Mouse (Mus musculus) c-Kit-positive CD71-negative TER-119-negative erythroid progenitor cells, embryonic 14.5 days (primary cell): ENCODE measurements around the gene Srl.

Experiments used
- DNase-seq: peaks from one replicate; pipeline ENCODE4 v3.0.0-alpha.2; 2013; ENCODE audit warnings: low read depth

Gene Srl

DNA sequence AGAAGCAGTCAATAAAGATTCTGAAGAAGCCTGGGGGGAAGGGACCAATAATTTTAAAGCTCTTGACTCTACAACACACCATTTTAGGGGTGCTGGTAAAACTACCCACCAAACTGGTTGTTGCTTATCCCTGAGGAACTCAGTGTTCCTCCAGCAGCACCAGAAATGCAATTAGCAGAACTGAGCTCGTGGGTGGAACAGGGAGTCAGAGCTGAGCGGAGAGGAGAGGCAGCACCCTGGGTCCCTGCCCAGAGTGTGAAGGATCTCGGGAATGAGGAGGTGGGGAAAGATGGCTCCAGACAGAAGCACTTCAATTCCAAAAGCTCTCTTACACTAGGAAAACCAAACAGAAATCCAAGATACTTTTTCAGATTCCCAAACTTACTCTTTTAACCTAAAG, 68.9 kb downstream of the Srl start:
- DNase-seq = no peak

DNA sequence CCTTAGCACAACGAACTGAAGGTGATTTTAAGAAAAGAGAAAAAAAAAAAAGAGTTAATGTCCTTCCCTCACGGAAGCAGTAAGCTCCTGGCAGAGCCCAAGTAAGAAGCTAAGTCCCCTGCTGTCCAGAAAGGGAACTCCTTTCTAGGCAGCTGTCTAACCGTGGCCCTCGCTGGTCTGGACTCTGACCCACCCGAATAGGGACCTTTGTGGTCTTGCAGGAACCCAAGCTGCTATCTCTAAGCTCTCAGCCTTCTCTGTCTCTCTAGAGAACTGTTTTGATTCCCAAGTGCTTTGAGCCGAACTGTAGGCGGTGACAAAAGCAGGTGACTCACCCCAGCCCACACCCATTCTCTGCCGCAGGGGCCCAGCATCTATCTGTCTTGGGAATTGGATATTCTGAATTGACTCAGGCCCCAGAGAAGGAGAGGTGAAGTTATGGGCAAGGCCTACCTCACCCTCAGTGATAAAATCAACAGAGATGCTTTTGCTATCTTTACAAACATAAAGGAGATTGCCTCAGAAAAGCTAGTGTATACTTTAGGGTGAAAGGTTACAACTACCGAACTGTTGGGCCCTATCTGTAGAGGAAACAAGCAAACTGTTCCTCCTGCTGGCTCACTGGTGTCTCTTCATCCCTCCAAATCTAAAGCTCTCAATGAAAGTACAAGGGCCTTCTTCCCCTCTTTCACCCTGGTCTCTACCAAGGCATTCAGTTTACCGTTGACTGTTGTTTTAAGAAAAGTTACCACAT, 71.8 kb downstream of the Srl start:
- peak; percentile 25 for DNase-seq

DNA sequence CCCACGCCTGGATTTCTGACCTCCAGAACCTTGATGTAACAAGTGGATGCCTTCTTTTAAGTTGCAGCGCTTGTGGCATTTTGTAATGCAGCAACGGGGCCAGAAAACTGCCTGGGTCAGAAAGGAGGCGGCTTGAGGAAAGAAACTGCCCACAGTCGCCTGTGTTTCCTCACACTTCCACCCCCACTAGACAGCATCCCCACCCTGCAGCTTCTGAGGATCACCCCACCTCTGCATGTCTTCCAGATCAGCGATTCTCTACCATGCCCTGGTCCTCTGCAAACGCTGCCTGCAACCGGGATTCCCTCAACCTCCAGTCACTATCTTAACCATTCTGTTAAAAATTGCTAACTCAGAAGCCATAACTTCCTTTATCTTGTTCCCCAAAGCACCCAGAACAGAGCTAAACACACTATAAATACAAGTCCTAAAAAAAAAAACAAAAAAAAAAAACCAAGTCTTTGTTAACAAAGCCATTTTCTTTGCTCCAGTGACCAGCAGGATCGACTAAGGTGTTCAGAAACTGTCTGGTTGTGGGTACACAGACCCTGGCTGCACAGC, 77.0 kb downstream of the Srl start:
- DNase-seq = no peak

DNA sequence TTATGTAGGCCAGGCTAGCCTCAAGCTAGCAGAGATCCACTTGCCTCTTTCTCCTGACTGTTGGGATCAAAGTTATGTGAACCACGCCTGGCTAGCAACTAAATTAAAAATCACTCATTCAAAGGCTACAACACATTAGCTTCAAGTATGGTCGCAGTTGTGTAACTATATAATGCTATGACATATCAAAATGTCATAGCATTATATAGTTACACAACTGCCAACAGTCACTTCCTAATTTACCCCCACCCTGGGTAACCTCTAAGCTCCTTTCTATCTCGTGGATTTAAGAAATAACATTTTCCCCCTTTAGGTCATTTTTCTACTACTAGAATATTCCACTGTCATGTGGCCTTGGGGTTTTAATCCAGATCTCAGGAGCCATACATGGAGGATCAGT, 83.7 kb downstream of the Srl start:
- DNase-seq = no peak

DNA sequence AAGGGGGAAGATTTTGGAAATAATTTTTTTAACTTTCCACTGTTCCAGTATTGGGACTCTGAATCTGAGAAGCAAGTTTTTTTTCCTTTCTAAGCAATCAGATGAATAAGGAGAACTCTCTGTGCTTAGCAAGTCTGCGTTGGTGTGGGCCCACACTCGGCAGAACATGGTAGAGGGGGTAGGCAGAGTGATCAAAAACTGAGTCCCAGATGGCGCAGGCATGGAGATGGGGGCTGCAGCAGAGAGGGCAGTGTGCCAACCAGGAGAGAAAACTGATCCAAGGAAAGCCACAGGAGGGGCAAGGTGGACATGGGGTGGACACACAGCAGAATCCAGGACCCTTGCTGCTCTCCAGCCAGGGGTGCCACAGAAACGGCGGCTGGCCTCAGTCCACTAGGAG, 85.2 kb downstream of the Srl start:
- no peak for DNase-seq

DNA sequence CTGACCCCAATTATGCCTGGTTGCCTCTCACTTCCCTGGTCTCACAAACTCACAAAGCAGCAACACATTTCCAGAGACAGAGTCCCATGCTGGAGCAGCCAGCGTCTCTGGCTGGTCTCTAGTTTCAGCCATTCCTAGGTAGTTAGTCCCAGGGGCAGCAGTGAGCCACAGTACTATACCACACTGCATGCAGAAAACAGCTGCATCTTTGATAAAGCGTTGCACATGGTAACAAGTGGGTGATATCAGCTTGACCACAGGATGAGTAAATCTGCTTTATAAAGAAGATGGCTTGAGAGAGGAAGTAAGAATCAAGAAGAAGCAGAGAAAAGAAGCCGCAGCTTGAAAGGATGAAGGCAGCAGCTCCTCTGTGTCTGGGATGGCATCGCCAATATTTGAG, 85.9 kb downstream of the Srl start:
- no peak for DNase-seq

DNA sequence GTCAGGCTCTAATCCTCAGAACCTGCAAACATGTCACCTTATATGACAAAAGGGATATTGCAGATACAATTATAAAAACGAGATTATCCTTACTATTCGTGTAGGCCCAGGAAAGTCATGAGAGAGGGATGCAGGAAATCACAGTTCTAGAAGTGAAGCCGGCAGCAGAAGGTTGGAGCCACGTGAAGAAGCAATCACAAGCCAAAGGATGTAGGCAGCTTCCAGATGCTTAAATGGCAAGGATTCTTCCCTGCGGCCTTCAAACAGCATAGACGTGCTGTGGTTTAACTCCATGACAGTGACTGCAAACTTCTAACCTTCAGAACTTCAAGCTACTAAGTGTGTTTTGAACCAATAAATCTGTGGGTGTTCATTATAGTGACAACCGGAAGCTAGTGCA, 87.1 kb downstream of the Srl start:
- DNase-seq = no peak

DNA sequence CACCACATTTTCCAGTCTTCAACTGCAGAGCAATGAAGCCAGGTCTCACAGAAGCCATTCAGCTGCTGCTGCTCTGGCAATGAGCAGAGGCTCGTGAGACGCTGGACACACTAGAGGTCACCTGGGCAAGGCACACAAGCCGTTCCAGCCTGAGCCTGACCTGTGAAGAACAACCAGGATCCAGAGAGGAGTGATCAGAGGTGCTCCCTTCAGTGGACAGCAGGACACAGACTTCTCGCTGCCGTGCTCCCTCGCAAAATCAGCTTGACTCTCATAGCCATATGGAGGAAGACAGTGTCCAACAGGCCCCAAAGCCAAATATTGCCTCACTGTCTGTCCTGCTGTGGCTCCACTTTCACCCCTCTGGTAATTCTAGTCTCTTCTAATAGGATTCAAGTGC, 92.2 kb downstream of the Srl start:
- no peak for DNase-seq

DNA sequence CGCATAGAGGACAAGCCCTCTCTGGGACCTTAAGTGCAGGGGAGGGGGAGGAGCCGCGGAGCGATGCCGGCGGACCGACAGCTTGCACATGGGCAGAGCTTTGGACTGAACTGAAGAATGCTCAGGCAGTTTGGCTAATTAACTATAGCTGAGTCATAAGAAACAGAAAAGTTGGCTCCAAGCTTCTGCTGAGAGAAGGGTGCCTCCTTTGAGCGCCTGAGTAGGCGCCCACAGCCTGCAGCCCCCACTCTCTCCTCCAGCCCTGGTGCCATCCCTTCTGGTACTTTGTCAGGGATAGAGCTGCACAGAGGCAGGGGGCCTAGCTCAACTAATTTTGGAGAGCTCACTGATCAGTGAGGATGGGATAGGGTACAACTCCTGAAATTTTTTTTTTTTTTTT, 93.4 kb downstream of the Srl start:
- no peak for DNase-seq

DNA sequence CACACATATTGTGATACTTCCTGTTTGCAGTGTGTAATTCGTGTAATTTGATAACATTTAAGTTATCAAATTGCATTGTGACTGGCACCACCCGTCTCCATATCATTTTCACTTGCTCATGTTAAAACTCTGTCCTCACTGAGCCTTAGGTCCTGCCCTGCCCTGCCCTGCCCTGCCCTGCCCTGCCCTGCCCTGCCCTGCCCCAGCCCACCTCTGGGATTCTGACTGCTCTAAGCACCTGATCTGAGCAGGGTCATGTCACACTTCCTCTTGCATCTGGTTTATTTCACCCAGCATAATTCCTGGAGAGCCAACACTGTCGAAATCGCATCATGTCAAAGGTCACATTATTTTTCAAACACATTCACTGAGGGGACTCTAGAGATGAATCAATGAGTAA, 95.2 kb downstream of the Srl start:
- no peak for DNase-seq

DNA sequence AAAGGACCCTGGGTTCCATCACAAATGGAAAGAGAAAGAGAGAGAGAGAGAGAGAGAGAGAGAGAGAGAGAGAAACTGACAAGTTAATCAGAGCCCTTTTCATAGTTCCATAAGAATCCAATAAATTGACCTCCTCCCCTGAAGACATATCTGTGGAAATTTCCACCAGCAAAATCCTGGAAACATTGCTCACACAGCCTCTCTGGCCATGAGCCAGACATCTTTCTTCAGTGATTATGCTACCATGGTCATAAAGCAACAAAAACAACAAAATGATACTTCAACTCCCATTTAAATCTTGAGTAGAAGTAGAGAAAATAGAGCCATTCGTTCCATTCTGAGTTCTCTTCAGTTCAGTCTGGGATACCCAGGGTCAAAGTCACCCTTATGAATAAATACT, 97.2 kb downstream of the Srl start:
- DNase-seq = no peak

DNA sequence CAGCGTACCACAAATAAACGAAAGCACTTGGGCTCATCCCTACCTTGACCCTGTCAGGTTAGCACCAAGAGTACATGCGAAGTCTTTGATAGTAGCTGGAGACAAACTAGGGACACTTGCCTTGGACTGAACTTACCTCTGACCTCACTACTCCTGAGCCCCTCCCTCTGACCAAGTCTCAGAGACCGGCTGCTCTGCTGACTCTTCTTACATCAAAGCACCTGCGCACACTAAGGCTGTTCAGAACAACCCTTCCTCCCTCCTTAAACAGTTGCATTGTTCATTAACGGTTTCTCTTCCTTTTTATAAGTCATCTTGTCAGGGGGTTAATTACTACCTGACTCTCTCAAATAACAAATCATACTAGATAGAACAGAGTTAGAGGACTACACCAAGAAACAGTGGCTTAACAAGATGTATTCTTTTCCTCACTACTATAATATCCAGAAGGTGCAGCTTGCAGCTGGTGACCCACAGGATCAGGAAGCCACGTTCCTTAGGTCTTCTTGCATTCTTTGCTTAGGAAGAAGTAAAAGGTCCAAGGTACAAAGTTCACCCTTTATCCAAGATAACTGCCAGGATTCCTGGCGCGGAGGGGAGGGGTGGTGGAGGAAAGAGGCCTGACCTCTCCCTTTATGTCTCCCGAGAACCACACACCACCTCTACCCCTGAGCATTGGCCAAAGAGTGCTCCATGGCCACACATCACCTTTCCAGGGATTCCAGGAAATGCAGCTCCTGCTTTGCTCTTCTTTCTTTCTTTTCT, 102.1 kb downstream of the Srl start:
- DNase-seq = no peak

DNA sequence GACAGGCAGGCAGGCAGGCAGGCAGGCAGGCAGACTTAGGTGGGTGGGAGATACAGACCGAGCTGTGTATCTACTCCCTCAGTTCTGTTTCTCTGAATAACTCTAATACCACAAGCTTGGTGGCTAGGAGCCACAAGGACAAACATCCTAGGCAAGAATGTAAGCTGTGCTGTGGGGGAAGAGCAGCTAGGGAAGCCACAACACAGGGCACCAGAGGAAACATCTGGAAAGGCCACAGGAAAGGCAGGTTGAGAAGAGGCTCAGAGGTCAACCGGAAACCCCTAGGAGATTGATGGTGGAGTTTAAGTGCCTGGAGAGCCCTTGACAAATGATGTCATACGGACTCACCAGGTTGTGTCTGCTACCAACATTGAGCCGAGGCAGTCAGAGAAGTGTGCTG, 104.9 kb downstream of the Srl start:
- no peak for DNase-seq

DNA sequence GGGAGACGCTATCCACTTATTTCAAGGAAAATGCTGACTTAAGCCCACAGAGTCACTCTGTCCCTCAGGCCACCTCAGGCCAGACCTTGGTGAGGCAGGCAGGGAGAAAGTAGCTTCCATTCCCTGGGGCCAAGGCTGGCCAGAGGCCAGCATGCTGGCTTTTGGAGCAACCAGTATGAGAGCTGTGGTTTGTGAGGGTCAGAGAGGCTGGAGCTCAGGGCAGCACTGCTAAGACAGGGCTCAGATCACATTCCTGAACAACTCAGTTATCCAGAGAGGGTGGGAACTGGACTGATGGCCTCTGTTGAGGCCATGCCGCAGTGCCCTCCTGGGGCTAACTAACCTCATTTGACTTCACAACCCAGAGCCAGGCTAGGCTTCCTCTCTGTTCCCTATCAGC, 106.2 kb downstream of the Srl start:
- DNase-seq = no peak

DNA sequence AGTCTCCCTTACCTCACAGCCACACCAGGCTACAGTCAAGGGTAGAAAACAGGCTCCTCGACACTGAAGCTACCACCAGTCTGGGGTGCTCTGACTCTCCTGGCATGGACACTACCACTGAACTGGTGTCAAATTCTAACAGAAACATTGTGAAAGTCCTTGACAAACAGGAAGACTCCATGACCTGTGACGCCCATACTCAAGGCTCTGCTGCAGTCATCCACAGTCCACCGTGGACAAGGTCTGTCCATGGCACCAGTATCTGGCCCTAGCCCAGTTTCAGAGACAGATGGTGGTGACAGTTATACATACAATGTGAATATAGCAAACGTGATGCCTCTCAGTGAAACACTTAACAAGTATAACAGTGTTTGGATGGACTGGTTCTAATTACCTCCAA, 109.8 kb downstream of the Srl start:
- DNase-seq = no peak

DNA sequence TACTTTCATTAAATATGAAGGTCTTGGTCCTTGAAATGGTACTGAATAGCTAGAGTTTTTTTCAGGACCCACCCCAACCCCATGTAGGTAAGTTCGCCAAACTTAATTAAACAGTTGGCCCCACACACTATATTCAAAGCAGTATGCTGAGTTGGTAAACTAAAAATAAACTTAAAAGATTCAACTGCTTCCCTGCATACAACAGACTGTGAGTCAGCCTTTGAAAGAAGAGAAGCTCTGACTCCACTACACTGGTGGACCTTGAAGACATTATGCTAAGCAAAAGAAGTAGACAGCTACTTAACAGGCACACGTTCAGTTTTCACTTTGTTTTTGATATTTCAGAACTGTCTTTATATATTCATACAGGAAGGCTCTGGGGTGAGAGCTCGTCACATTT, 110.6 kb downstream of the Srl start:
- no peak for DNase-seq

DNA sequence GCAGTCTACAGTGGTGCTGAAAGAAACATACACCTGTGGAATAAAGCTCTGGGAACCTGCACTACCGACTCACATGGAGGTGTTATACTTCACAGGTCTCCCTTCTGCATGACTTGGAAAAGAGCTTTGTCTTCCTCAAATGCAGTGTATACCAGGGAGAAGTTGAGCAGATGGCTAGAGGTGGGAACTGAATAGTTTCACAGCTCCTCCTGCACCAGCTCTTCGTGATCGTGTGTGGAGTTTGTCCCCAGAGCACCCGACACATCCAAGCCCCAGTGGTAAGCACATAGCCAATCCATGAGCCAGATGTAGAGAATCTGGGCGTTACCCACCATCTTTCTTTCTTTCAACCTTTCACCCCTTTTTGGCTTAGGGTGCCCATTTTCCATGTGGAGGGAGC, 111.4 kb downstream of the Srl start:
- DNase-seq = no peak
